Mouse (Mus musculus): ENCODE data around the gene Rab35. TPM values are rescaled to one million over a fixed set of nuclear protein-coding genes. Genes with fewer than 3 reads are reported as not detected.

Rab35 gene
- polyA plus RNA-seq (2012; rRNA removed): 62.6 and 65.2 TPM in 2 replicates
- polyA plus RNA-seq (2014; fragmentation: Nextera tagmentation; extraction: Ambion mirVana): 19.8 and 22.4 TPM in 2 replicates

GRCm38 (mm10) chr5:115631505-115632357, at the start of gene Rab35:
Rab35 (plus strand) TSS chr5:115631908.
- TF ChIP-seq POLR2A (IDR thresholded peaks at IDR 0.05; ENCODE audit: borderline replicate concordance, extremely low read depth, insufficient read depth, insufficient read length): peak; percentile 95
- peak within 1 kb of the TSS; percentile 81 for H3K4me3 ChIP-seq (replicated peaks; ENCODE audit: low read length)
- H3K36me3 ChIP-seq (ENCODE audit: control insufficient read depth, insufficient read depth, low read length): peaks cover 5% of the 10 kb centered on the region
- H3K9me3 ChIP-seq (ENCODE audit: control insufficient read depth, low read length): no peaks in the 10 kb centered on the region
- DNase-seq (ENCODE audit: low spot score) (peak; percentile 90), ATAC-seq (ENCODE audit: low FRiP score, low read depth) (peak; percentile 90)
- WGBS: 1% methylated on average over 19 of the region's 125 CpGs
- peak within 1 kb of the TSS; percentile 83 for H3K9ac ChIP-seq (ENCODE audit: low read depth, low read length, severe bottlenecking)
- H3K27ac ChIP-seq (replicated peaks; ENCODE audit: low read depth, low read length): peak within 1 kb of the TSS; percentile 67
- H3K27me3 ChIP-seq (ENCODE audit: control insufficient read depth, insufficient read depth, low read length): no peaks in the 10 kb centered on the region
- peaks cover 14% of the 10 kb centered on the region for H3K4me1 ChIP-seq (ENCODE audit: control insufficient read depth, insufficient read depth, low read length)
- H3K4me2 ChIP-seq (replicated peaks; ENCODE audit: low read depth, low read length, severe bottlenecking): peak within 1 kb of the TSS; percentile 83

GRCm38 (mm10) chr5:115585616-115586015, 46.1 kb upstream of the Rab35 start:
- H3K27ac ChIP-seq (replicated peaks; ENCODE audit: low read depth, low read length): no peak overlapping the region
- H3K27me3 ChIP-seq (ENCODE audit: control insufficient read depth, insufficient read depth, low read length): no peaks in the 10 kb centered on the region
- no peak overlapping the region for H3K9ac ChIP-seq (ENCODE audit: low read depth, low read length, severe bottlenecking)
- peaks cover 8% of the 10 kb centered on the region; the same call in 1 of the 2 replicates for H3K9me3 ChIP-seq (ENCODE audit: control insufficient read depth, low read length)
- WGBS: 92% methylated on average over 12 of the region's 12 CpGs
- H3K4me1 ChIP-seq (ENCODE audit: control insufficient read depth, insufficient read depth, low read length): no peaks in the 10 kb centered on the region
- ATAC-seq (ENCODE audit: low FRiP score, low read depth) (no peak), DNase-seq (ENCODE audit: low spot score) (no peak)
- no peak overlapping the region for H3K4me3 ChIP-seq (replicated peaks; ENCODE audit: low read length)
- H3K36me3 ChIP-seq (ENCODE audit: control insufficient read depth, insufficient read depth, low read length): peaks cover 97% of the 10 kb centered on the region
- H3K4me2 ChIP-seq (replicated peaks; ENCODE audit: low read depth, low read length, severe bottlenecking): no peak overlapping the region
- TF ChIP-seq POLR2A (IDR thresholded peaks at IDR 0.05; ENCODE audit: borderline replicate concordance, extremely low read depth, insufficient read depth, insufficient read length): no peak

GRCm38 (mm10) chr5:115586166-115586565, 45.5 kb upstream of the Rab35 start:
- no peak for ATAC-seq (ENCODE audit: low FRiP score, low read depth)
- Histone ChIP-seq H3K36me3 (ENCODE audit: control insufficient read depth, insufficient read depth, low read length) (peaks cover 97% of the 10 kb centered on the region), H3K27ac (replicated peaks; ENCODE audit: low read depth, low read length) (no peak overlapping the region), H3K4me1 (ENCODE audit: control insufficient read depth, insufficient read depth, low read length) (no peaks in the 10 kb centered on the region), H3K27me3 (ENCODE audit: control insufficient read depth, insufficient read depth, low read length) (no peaks in the 10 kb centered on the region), H3K4me2 (replicated peaks; ENCODE audit: low read depth, low read length, severe bottlenecking) (no peak overlapping the region), H3K4me3 (replicated peaks; ENCODE audit: low read length) (no peak overlapping the region), H3K9me3 (ENCODE audit: control insufficient read depth, low read length) (peaks cover 8% of the 10 kb centered on the region; the same call in 1 of the 2 replicates), H3K9ac (ENCODE audit: low read depth, low read length, severe bottlenecking) (no peak overlapping the region)
- TF ChIP-seq POLR2A (IDR thresholded peaks at IDR 0.05; ENCODE audit: borderline replicate concordance, extremely low read depth, insufficient read depth, insufficient read length): no peak
- WGBS: 82% methylated on average over 15 of the region's 15 CpGs
- DNase-seq (ENCODE audit: low spot score): no peak

GRCm38 (mm10) chr5:115586780-115587179, 44.9 kb upstream of the Rab35 start:
- 93% methylated on average over 2 of the region's 2 CpGs for WGBS
- TF ChIP-seq POLR2A (IDR thresholded peaks at IDR 0.05; ENCODE audit: borderline replicate concordance, extremely low read depth, insufficient read depth, insufficient read length): no peak
- H3K4me1 ChIP-seq (ENCODE audit: control insufficient read depth, insufficient read depth, low read length): no peaks in the 10 kb centered on the region

GRCm38 (mm10) chr5:115591028-115591427, 40.7 kb upstream of the Rab35 start:
- no peak overlapping the region for H3K4me3 ChIP-seq (replicated peaks; ENCODE audit: low read length)
- H3K36me3 ChIP-seq (ENCODE audit: control insufficient read depth, insufficient read depth, low read length): peaks cover 97% of the 10 kb centered on the region
- 86% methylated on average over 11 of the region's 11 CpGs for WGBS
- ATAC-seq (ENCODE audit: low FRiP score, low read depth) (no peak), DNase-seq (ENCODE audit: low spot score) (no peak)
- no peak overlapping the region for H3K9ac ChIP-seq (ENCODE audit: low read depth, low read length, severe bottlenecking)
- H3K4me2 ChIP-seq (replicated peaks; ENCODE audit: low read depth, low read length, severe bottlenecking): no peak overlapping the region
- TF ChIP-seq POLR2A (IDR thresholded peaks at IDR 0.05; ENCODE audit: borderline replicate concordance, extremely low read depth, insufficient read depth, insufficient read length): no peak
- no peaks in the 10 kb centered on the region for H3K4me1 ChIP-seq (ENCODE audit: control insufficient read depth, insufficient read depth, low read length)
- no peaks in the 10 kb centered on the region for H3K9me3 ChIP-seq (ENCODE audit: control insufficient read depth, low read length)
- no peak overlapping the region for H3K27ac ChIP-seq (replicated peaks; ENCODE audit: low read depth, low read length)
- H3K27me3 ChIP-seq (ENCODE audit: control insufficient read depth, insufficient read depth, low read length): no peaks in the 10 kb centered on the region

More at GRCm38 (mm10) chr5:115586780-115587179, 44.9 kb upstream of the Rab35 start:
- peaks cover 97% of the 10 kb centered on the region for H3K36me3 ChIP-seq (ENCODE audit: control insufficient read depth, insufficient read depth, low read length)
- no peak overlapping the region for H3K27ac ChIP-seq (replicated peaks; ENCODE audit: low read depth, low read length)
- H3K4me3 ChIP-seq (replicated peaks; ENCODE audit: low read length): no peak overlapping the region
- H3K9me3 ChIP-seq (ENCODE audit: control insufficient read depth, low read length): peaks cover 8% of the 10 kb centered on the region; the same call in 1 of the 2 replicates
- H3K9ac ChIP-seq (ENCODE audit: low read depth, low read length, severe bottlenecking): no peak overlapping the region
- H3K4me2 ChIP-seq (replicated peaks; ENCODE audit: low read depth, low read length, severe bottlenecking): no peak overlapping the region
- ATAC-seq (ENCODE audit: low FRiP score, low read depth): no peak
- no peak for DNase-seq (ENCODE audit: low spot score)
- no peaks in the 10 kb centered on the region for H3K27me3 ChIP-seq (ENCODE audit: control insufficient read depth, insufficient read depth, low read length)
